Mouse (Mus musculus) cortical plate, adult 2 months (tissue): ENCODE data around the gene Itgad.

Experiments
- CTCF ChIP-seq: fragments of 200-500 bp; IDR thresholded peaks from 2 replicates; pipeline ENCODE4 v1.5.1; 2011; ENCODE audit warnings: mild to moderate bottlenecking, control low read depth, low read length; ENCODE audit not compliant: insufficient read depth; ENCODE audit errors: extremely low read depth
- POLR2A ChIP-seq: fragments of 200-500 bp; IDR thresholded peaks from 2 replicates; pipeline ENCODE4 v1.6.1; 2011; ENCODE audit warnings: mild to moderate bottlenecking, low read length, control low read depth; ENCODE audit not compliant: insufficient read depth; ENCODE audit errors: extremely low read depth

- TF ChIP-seq CTCF (no peak), POLR2A (no peak)
These were observed 39.6 kb upstream of the Itgad start for GRCm38 (mm10) chr7:128114371-128115105.
